Mouse (Mus musculus): ENCODE results near the gene Grhl3. TPM values are rescaled to one million over a fixed set of nuclear protein-coding genes. Genes with fewer than 3 reads are reported as not detected.

Grhl3 gene
- total RNA-seq, 1 experiment from 2014 or later = not detected

GRCm38 (mm10) chr4:135533001-135533400 is 40.4 kb downstream of the Grhl3 start:
- ATAC-seq (replicated peaks; ENCODE audit: low read depth, poor library complexity, severe bottlenecking) = no peak

DNA sequence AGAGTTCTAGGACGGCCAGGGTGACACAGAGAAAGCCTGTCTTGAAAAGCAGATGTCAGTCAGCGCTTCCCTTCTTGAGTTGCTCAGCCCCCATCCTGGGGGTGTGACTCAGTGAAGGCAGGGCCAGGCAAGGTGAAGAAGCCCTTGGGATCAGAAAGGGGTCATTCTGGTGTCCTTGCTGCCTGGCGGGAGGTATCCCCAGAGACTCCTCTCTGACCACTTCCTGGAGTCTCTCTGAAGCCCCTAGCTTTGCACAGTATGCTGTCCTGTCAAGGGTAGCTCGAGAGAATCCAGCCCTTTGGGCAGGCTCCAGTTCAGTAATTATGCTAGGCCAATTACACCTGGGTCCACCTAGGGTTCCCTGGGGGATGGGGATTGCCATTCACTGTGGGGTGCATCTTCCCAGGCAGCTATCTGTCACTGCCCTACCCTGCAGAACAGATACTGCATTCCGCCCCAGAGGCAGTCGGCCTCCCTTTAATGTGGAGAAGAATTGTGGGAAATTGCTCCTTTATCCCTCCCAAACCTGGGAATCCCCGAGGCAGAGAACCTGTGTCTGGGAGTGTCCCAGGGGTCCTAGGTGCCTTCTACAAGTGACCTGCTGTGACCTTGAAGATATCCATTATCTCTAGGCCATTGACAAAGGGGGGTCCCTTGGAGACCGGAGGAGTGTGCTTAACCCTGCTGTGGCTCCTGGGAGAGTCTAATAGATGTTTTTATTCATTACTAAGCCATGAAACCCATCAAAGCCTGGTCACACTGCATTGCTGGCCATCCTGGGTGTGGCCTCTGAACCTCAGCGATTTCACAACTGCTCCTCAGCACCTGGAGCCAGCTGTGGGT is 41.4 kb downstream of the Grhl3 start:
- ATAC-seq (replicated peaks; ENCODE audit: low read depth, poor library complexity, severe bottlenecking) = no peak

- no peak for ATAC-seq (replicated peaks; ENCODE audit: low read depth, poor library complexity, severe bottlenecking)
Observed at GRCm38 (mm10) chr4:135531236-135531635, 42.2 kb downstream of the Grhl3 start.

DNA sequence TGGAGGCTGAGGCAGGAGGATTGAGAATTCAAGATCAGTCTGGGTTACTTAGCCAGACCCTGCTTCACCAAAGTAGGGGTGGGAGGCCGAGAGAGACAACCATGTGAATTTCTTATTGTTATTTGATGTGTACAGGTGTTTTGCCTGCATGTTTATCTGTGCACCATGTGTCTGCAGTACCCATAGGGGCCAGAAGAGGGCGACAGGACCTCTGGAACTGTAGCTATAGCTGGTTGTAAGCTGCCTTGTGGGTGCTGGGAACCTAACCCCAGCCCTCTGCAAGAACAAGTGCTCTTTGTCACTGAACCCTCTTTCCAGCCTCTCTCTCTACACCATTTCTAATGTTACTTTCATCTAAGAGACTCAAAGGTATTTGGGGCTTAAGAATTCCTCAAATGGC is 43.2 kb downstream of the Grhl3 start:
- ATAC-seq (replicated peaks; ENCODE audit: low read depth, poor library complexity, severe bottlenecking) = no peak

GRCm38 (mm10) chr4:135526039-135526710 is 47.3 kb downstream of the Grhl3 start:
- ATAC-seq (replicated peaks; ENCODE audit: low read depth, poor library complexity, severe bottlenecking) = no peak

- ATAC-seq (replicated peaks; ENCODE audit: low read depth, poor library complexity, severe bottlenecking) = no peak
Observed at GRCm38 (mm10) chr4:135525057-135525456, 48.4 kb downstream of the Grhl3 start.

DNA sequence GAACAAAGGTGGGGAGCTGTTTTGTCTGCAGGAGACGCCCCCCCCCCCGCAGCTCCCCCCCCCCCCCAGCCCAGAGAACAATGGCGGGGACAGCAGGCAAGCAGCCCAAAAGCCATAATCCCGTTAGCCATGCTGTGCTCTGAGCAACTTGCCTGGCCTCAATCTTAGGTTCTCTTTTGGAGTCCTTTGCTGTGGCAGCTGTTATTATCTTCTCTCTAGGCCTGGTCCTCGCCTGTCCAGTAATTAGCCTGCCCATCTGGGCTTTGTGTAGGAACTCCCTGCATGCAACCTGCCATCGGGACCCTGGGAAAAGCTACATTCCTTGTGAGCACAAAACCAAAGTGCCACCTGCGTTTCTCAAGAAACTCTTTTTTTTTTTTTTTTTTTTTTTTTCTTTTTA is 49.5 kb downstream of the Grhl3 start:
- ATAC-seq (replicated peaks; ENCODE audit: low read depth, poor library complexity, severe bottlenecking) = no peak

- ATAC-seq (replicated peaks; ENCODE audit: low read depth, poor library complexity, severe bottlenecking) = no peak
Observed at GRCm38 (mm10) chr4:135520421-135520820, 53.0 kb downstream of the Grhl3 start.

- no peak for ATAC-seq (replicated peaks; ENCODE audit: low read depth, poor library complexity, severe bottlenecking)
Observed at GRCm38 (mm10) chr4:135518135-135518534, 55.3 kb downstream of the Grhl3 start.

DNA sequence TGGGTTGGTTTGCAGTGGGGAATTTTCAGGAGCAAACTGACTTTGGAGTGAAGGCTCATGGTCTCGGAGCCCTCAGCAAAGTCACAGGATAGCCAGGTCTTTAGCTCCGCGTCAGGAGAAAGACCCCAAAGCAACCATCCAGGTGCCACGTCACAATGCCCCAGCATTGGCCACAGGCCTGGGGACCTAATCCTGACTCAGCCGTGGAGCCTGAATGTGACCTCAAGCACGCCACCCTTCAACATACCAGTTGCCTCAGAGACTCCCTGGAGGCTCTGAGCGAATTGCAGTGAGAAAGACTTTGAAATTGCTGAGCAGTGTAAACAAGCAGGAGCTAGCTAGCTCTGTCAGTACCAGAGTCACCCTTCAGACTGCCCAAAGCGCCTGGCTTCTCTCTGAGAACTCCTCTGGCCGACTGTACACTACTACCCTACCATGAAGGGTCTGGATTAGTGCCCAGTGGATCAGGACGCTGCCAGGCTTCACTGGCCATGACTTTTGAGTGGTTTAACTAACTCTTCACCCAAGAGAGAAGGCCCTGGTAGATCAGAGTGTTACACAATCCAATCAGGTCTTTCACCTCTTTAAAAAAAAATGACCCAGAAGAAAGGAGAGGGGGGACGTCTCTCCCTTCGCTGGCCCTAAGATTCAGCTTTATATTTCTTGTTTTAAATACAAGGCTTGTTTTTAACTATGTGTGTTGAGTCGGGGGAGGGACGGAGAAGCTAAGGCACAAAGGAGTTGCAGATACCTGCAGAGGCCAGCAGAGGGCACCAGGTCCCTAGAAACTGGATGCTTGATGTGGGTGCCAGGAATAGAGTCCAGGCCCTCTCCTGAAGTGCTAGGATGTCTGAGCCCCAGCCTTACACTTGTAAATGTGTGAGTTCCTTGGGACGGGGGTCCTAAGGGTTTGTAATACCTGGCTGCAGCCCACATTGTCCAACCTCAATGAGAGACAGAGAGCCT is 56.8 kb downstream of the Grhl3 start:
- peak; percentile 78 for ATAC-seq (replicated peaks; ENCODE audit: low read depth, poor library complexity, severe bottlenecking)

- no peak for ATAC-seq (replicated peaks; ENCODE audit: low read depth, poor library complexity, severe bottlenecking)
Observed at GRCm38 (mm10) chr4:135514925-135515324, 58.5 kb downstream of the Grhl3 start.

DNA sequence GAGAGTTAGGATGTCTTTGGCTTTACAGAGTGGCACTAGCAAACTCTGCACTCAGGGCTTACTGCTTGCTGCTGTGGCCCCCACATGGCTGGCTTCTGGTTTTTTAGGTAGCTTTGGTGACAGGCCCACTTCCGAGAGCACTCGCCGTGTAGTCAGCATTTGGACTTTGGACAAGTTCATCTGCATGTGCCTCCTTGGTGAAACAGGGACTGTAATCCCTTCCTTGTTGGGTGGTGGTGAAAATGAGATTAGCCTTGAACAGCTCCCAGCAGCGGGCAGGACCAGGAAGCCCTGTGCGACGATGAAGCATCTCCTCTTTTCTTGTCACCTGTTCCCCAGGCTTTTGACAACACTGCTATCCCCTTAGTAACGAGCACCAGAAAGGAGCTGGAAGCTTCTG is 59.6 kb downstream of the Grhl3 start:
- no peak for ATAC-seq (replicated peaks; ENCODE audit: low read depth, poor library complexity, severe bottlenecking)

GRCm38 (mm10) chr4:135509515-135509914 is 63.9 kb downstream of the Grhl3 start:
- no peak for ATAC-seq (replicated peaks; ENCODE audit: low read depth, poor library complexity, severe bottlenecking)

DNA sequence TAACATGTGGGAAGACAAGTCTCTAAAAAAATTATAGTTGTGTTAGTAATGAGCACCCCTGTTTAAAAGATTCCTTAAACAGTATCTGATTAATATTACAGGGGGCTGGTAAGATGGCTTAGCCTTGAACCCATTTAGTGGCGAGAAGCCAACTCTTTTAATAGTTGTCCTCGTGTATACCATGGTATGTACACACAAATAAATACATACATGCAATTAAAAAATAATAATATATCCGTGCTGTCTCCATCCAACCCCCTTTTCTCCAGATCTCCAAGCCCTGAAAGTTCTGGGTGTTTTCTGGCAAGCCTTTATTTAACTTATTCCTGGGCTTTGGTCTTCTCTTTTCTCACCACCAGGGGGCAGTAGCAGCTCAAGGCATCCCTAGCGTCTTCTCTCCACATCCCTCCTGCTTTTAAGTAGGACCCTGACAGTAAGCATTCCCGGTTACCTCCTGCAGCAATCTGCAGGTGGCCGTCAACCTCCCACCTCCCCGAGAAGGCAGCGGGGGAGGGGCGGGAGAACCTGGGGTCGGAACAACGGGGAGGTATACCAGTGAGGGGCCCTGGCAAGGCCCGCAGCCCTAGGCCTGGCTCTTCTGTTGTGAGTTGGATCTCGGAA is 64.9 kb downstream of the Grhl3 start:
- ATAC-seq (replicated peaks; ENCODE audit: low read depth, poor library complexity, severe bottlenecking) = peak; percentile 45; the same call in 1 of the 2 replicates

DNA sequence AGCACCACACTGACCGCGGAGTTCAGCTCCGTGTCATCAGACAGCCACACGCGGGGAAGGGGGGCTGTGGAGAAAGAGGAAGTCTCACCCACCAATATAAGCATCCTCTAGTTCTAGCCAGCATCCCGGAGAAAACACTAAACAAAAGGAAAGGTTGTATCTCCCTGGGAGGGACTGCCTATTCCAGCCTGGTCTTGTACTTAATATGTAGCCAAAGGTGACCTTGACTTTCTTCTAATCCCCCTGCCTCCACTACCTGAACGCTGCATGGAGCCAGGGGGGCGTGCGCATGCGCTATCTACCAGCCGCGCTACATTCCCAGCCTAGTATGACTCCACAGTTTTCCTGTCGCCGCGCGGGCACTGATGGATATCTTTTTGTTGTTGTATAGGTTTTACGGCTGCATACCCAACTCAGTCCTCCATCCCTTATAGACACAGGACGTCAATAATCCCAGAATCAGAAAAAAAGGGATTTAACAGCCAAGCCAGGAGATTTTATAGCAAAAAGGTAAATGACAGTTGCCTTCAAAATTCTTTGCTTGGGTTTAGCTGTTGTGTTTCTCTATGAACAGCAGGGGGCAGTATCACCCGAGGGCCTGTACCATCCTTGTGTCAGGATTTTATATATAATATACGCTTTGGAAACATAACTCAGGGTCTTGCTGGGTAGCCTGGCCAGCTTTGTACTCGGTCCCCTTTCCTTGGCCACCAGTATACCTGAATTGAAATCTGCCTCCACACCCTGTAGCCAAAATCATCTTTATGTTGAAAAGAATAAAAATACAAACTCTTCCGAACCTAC is 65.7 kb downstream of the Grhl3 start:
- peak; percentile 75 for ATAC-seq (replicated peaks; ENCODE audit: low read depth, poor library complexity, severe bottlenecking)

- ATAC-seq (replicated peaks; ENCODE audit: low read depth, poor library complexity, severe bottlenecking) = peak; percentile 57
Observed at GRCm38 (mm10) chr4:135505794-135506193, 67.6 kb downstream of the Grhl3 start.

GRCm38 (mm10) chr4:135501587-135501986 is 71.8 kb downstream of the Grhl3 start:
- ATAC-seq (replicated peaks; ENCODE audit: low read depth, poor library complexity, severe bottlenecking) = peak; percentile 57

DNA sequence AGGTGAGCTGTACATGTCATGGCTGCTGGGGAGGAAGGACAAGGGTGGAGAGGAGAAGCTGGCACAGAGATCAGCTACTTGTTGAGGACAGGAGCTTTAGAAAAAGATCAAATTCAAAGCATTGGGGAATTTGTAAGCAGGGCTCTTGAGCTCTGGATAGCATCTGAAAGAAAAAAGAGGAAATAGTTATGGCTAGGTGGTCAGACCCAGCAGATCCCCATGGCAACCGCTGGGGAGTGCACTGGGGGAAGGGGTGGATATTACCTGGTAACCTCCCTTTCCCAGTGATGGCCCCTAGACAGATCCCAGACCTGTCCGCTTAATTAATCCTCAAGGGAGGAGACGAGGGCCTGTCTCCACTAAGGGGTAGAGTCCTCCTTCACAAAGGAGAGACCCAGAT is 73.6 kb downstream of the Grhl3 start:
- ATAC-seq (replicated peaks; ENCODE audit: low read depth, poor library complexity, severe bottlenecking) = peak; percentile 50; the same call in 1 of the 2 replicates

- no peak for ATAC-seq (replicated peaks; ENCODE audit: low read depth, poor library complexity, severe bottlenecking)
Observed at GRCm38 (mm10) chr4:135498136-135498535, 75.3 kb downstream of the Grhl3 start.

All from common myeloid progenitor, adult 5-6 weeks (primary cell).